Mouse (Mus musculus) bone marrow macrophage, adult 2 months (primary cell): Measurements from ENCODE around the gene Ncam2.

Experiments
- CTCF ChIP-seq: IDR thresholded peaks from 2 replicates; pipeline ENCODE4 v1.5.1; 2012; ENCODE audit warnings: low read depth, mild to moderate bottlenecking, low read length, moderate library complexity
- POLR2A ChIP-seq: IDR thresholded peaks from 2 replicates; pipeline ENCODE4 v1.6.1; 2012; ENCODE audit warnings: mild to moderate bottlenecking, low read depth, low read length, borderline replicate concordance

DNA sequence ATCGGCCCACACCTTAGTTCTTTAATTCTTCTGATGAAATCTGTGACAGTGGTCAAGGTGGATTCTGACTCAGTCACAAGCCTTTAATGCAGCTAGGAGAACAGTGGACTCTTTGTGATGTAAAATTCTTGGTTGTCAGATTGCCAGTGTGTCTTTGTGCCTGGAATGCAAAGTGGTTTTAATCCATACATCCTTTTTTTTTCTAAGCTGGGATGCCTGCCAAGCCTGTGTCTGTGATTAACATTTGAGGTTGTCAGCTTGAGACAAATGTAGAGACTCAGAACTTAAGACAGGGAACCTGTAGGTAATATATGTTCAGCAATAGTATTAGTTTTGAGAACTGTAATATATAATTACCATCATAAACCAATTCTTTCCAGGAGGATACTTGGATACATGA lies 23.3 kb downstream of the Ncam2 start:
- TF ChIP-seq CTCF (no peak), POLR2A (no peak)
